Mouse (Mus musculus): ENCODE results near the gene Sult3a2. TPM values are rescaled to one million over a fixed set of nuclear protein-coding genes. Genes with fewer than 3 reads are reported as not detected.
"Not testable (repeated sequence)": the region's sequence is repeated elsewhere in the genome, so short reads cannot be mapped to it uniquely, and the experiment has no call there.

Sult3a2 gene
- total RNA-seq (2021) = not detected

GRCm38 (mm10) chr10:33786604-33787003, at the start of gene Sult3a2:
Gene Sult3a2, minus strand, starts transcription at chr10:33786704.
- intact Hi-C loops (cut with DNase I) = no loop called here
- no peak for DNase-seq

- intact Hi-C loops (cut with DNase I) = no loop called here
- no peak for DNase-seq
These were observed 34.4 kb upstream of the Sult3a2 start for GRCm38 (mm10) chr10:33820892-33821291.

- intact Hi-C loops (cut with DNase I) = no loop called here
- DNase-seq = no peak
These were observed 30.4 kb upstream of the Sult3a2 start for GRCm38 (mm10) chr10:33816923-33817322.

- intact Hi-C loops (cut with DNase I) = no loop called here
- no peak for DNase-seq
These were observed 27.8 kb upstream of the Sult3a2 start for GRCm38 (mm10) chr10:33814266-33814665.

GRCm38 (mm10) chr10:33811807-33812206, 25.3 kb upstream of the Sult3a2 start:
- intact Hi-C loops (cut with DNase I) = no loop called here

GRCm38 (mm10) chr10:33797221-33797949, 10.9 kb upstream of the Sult3a2 start:
- intact Hi-C loops (cut with DNase I); DNase-seq: not testable (repeated sequence)

More at GRCm38 (mm10) chr10:33811807-33812206, 25.3 kb upstream of the Sult3a2 start:
- DNase-seq = no peak

- intact Hi-C loops (cut with DNase I); DNase-seq: not testable (repeated sequence)
These were observed 9.9 kb upstream of the Sult3a2 start for GRCm38 (mm10) chr10:33796269-33796915.

GRCm38 (mm10) chr10:33792166-33792565, 5.7 kb upstream of the Sult3a2 start:
- DNase-seq; intact Hi-C loops (cut with DNase I): not testable (repeated sequence)

GRCm38 (mm10) chr10:33787541-33787940, 1.0 kb upstream of the Sult3a2 start:
- intact Hi-C loops (cut with DNase I) = no loop called here
- DNase-seq = no peak

- DNase-seq; intact Hi-C loops (cut with DNase I): not testable (repeated sequence)
These were observed 51.3 kb downstream of the Sult3a2 start for GRCm38 (mm10) chr10:33735251-33735650.

- intact Hi-C loops (cut with DNase I) = no loop called here
These were observed 53.3 kb downstream of the Sult3a2 start for GRCm38 (mm10) chr10:33733241-33733640.

GRCm38 (mm10) chr10:33732409-33733185, 53.9 kb downstream of the Sult3a2 start:
- intact Hi-C loops (cut with DNase I) = no loop called here
- no peak for DNase-seq

More at GRCm38 (mm10) chr10:33733241-33733640, 53.3 kb downstream of the Sult3a2 start:
- no peak for DNase-seq

- intact Hi-C loops (cut with DNase I) = no loop called here
- DNase-seq = no peak
These were observed 62.7 kb downstream of the Sult3a2 start for GRCm38 (mm10) chr10:33723764-33724163.

GRCm38 (mm10) chr10:33721827-33722438, 64.6 kb downstream of the Sult3a2 start:
- DNase-seq = no peak
- intact Hi-C loops (cut with DNase I) = no loop called here

Other genes starting within 250 kb of the Sult3a2 start
- not detected for gene Clvs2, start 161.9 kb downstream of the Sult3a2 start, total RNA-seq (2021)
- not detected for gene Sult3a1, start 71.0 kb upstream of the Sult3a2 start, total RNA-seq (2021)
- gene Rsph4a, start 118.4 kb upstream of the Sult3a2 start, total RNA-seq (2021) = not detected
- 1 to 10 TPM; 9.1 to 9.2 TPM for gene Zup1, start 164.6 kb upstream of the Sult3a2 start, total RNA-seq (2021)
- gene Rwdd1, start 232.9 kb upstream of the Sult3a2 start, total RNA-seq (2021) = 100 to 1,000 TPM in 1 of 2 experiments, 10 to 100 TPM in 1; 98.5 to 107 TPM